Mouse (Mus musculus): ENCODE data around the gene Fbxl14. TPM values are rescaled to one million over a fixed set of nuclear protein-coding genes. Genes with fewer than 3 reads are reported as not detected.
"Not testable (repeated sequence)": the region's sequence is repeated elsewhere in the genome, so short reads cannot be mapped to it uniquely, and the experiment has no call there.

Gene Fbxl14
- 10 to 100 TPM; 28.0 to 28.5 TPM for total RNA-seq (2021)

DNA sequence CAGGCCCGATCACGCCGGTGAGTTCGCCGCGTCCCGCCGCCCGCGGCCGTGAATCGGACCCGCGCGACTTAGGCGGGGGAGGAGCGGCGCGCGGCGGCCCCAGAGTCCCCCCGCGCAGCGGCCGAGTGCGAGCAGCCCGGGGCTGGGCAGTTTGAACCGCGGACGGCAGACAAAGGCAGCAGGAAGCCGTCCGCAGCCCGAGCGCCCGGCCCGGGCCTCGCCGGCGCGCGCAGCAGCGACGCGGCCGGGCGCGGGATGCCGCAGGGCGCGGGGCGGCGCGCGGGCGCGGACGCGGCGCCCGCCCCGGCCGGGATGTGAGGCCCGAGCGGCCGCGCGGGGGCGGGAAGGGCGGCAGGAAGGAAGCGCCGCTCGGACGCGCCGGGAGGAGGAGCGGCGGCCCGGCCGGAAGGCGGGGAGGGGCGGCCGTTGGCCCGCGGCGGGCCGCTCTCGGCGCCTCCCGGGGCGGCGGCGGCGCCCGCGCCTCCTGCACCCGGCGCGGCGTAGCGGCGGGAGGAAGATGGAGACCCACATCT is at the start of gene Fbxl14:
Fbxl14 (plus strand) TSS at position 326 of the 533 bp plus-strand sequence.
- intact Hi-C loops (cut with DNase I): no loop called here
- no peak for DNase-seq

GRCm38 (mm10) chr6:119430508-119430907 is 49.0 kb upstream of the Fbxl14 start:
- DNase-seq: peak; percentile 44
- intact Hi-C loops (cut with DNase I): loop anchor here (5.0 to 10.0 kb wide), 2 partner anchors 76 to 208 kb away; no protein-coding TSS in a partner anchor

- DNase-seq: no peak
- intact Hi-C loops (cut with DNase I): loop anchor here (5.0 to 10.0 kb wide), 2 partner anchors 77 to 210 kb away; no protein-coding TSS in a partner anchor
Observed at GRCm38 (mm10) chr6:119431751-119432324, 47.6 kb upstream of the Fbxl14 start.

- no peak for DNase-seq
- intact Hi-C loops (cut with DNase I): loop anchor here (5.0 to 10.0 kb wide), 2 partner anchors 80 to 212 kb away; no protein-coding TSS in a partner anchor
Observed at GRCm38 (mm10) chr6:119434394-119434793, 45.1 kb upstream of the Fbxl14 start.

GRCm38 (mm10) chr6:119437894-119438761 is 41.3 kb upstream of the Fbxl14 start:
- intact Hi-C loops (cut with DNase I): loop anchor here (10.0 kb wide), 1 partner anchor 83 kb away; no protein-coding TSS in a partner anchor
- no peak for DNase-seq

DNA sequence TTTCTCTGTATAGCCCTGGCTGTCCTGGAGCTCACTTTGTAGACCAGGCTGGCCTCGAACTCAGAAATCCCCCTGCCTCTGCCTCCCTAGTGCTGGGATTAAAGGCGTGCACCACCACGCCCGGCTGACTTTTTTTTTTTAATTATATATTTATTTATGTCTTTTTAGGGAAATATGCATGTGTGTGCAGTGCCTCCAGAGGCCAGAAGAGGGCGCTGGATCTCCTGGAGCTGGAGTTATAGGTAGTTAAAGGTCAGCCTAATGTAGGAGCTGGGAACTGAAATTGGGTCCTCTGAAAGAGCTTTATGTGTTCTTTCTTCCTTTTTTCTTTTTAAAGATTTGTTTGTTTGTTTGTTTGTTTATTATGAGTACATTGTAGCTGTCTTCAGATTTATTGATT is 36.7 kb upstream of the Fbxl14 start:
- intact Hi-C loops (cut with DNase I): loop anchor here (10.0 kb wide), 1 partner anchor 818 kb away; no protein-coding TSS in a partner anchor
- DNase-seq: not testable (repeated sequence)

DNA sequence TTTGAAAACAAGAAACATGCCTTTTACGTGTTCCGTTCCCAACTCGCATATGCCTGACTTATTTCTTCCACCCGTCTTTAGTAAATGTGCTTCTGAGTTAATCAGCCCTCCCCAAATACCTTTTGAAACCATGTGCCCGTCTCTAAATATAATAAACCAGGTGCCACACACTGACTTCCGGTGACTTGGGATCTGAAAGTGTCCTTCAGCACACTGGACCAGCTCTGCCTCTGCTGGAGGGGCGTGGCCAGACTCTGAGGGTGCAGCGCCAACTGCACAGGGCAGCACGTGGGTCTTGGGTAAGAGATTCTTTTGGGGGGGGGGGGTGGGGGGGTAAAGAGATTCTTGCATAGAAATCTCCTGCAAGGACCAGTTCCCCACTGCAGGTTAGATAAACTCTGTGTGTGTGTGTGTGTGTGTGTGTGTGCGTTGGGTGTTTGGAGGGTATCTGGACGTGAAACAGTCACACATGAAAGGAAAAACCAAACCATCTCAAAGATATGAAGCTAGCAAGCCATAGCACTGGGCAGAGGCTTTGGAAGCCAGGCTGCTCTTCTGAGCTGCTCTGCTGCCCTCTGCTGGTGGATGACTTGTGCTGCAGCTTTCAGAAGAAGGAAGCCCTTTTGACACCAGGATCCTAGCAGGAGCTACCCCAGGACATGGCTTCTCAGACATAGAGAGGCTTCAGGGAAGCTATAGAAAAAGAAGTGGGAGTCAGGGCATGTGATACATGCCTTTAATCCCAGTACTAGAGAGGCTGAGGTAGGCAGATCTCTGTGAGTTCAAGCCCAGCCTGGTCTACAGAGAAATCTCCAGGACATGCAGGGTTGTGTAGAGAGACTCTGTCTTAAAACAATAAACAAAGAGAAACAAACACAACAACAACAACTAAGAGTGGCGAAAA is 35.5 kb upstream of the Fbxl14 start:
- peak; percentile 85 for DNase-seq
- intact Hi-C loops (cut with DNase I): loop anchor here (10.0 kb wide), 1 partner anchor 819 kb away; no protein-coding TSS in a partner anchor

- intact Hi-C loops (cut with DNase I): loop anchor here (10.0 kb wide), 1 partner anchor 821 kb away; no protein-coding TSS in a partner anchor
- no peak for DNase-seq
Observed at GRCm38 (mm10) chr6:119445671-119446607, 33.5 kb upstream of the Fbxl14 start.

- no peak for DNase-seq
- intact Hi-C loops (cut with DNase I): loop anchor here (10.0 kb wide), 1 partner anchor 824 kb away; no protein-coding TSS in a partner anchor
Observed at GRCm38 (mm10) chr6:119448321-119449059, 31.0 kb upstream of the Fbxl14 start.

- DNase-seq: peak; percentile 67
- intact Hi-C loops (cut with DNase I): loop anchor here (10.0 kb wide), 1 partner anchor 824 kb away; no protein-coding TSS in a partner anchor
Observed at GRCm38 (mm10) chr6:119449060-119449499, 30.4 kb upstream of the Fbxl14 start.

DNA sequence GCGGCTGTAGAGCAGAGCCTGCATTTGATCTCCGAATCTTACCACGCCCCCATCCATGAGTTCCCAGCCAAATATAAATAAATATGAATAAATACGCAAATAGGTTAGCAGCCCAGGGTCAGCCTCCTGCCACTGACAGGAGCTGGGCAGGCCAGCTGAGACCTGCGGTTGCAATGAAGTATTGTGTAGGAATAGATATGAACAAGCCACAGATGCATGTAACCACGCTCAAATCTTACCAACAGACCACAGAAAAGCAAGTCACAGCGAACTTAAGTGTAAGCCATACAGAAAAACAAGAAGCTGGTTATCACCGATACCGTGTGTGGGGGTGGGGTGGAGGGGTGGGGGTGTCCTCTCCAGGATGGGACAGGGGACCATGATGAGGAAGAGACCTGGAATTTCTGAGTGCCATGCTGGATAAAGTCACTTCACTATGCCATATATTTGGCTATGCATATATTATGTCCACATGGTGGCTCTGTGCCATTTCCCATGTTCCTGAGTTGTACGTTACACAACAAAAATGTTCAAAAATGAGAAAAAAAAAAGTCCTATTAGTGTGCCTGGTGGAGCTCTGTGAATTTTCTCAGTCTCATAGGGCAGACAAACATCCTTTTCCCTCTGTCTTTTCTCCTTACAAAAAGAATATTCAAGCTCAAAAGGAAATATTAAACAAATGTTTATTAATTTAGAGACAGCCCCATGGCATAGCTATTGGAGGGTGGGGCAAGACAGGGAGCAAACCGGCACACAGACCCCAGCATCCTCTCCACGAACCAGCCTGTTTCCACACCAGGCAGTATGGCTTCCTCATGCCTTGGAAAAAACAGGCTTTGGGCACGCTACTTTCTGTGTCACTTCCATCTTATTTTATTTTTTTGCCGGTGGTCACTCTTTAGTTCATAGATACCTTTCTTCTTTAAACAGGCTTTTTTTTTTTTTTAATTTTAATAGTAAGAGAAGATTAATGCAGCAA is 28.2 kb upstream of the Fbxl14 start:
- no peak for DNase-seq

GRCm38 (mm10) chr6:119451981-119452499 is 27.4 kb upstream of the Fbxl14 start:
- intact Hi-C loops (cut with DNase I): no loop called here
- peak; percentile 83 for DNase-seq

More for the DNA sequence above, 28.2 kb upstream of the Fbxl14 start:
- intact Hi-C loops (cut with DNase I): no loop called here

GRCm38 (mm10) chr6:119458166-119458565 is 21.3 kb upstream of the Fbxl14 start:
- no peak for DNase-seq
- intact Hi-C loops (cut with DNase I): no loop called here

- intact Hi-C loops (cut with DNase I): no loop called here
- DNase-seq: no peak
Observed at GRCm38 (mm10) chr6:119459041-119459440, 20.4 kb upstream of the Fbxl14 start.

- DNase-seq: no peak
- intact Hi-C loops (cut with DNase I): no loop called here
Observed at GRCm38 (mm10) chr6:119460391-119460790, 19.1 kb upstream of the Fbxl14 start.

DNA sequence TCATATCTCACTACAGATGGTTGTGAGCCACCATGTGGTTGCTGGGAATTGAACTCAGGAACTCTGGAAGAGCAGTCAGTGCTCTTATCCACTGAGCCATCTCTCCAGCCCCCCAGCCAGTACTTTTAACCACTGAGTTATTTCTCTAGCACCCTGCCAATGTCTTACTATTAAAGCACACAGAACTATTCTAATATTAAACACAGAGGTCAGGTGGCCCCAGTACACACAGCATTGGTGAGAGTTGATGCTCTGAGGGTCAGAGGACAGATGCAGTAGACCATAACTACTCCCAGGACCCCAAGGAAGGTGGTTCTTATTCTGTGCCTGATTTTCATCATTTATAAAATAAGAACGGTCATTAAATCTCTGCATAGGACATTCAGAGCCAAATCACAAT is 13.3 kb upstream of the Fbxl14 start:
- intact Hi-C loops (cut with DNase I): no loop called here
- no peak for DNase-seq

Data from left cerebral cortex, postnatal 4 days (tissue).